Mouse (Mus musculus) midbrain, embryonic 11.5 days (tissue): ENCODE measurements around the gene Olfr15. TPM values are rescaled to one million over a fixed set of nuclear protein-coding genes. Genes with fewer than 3 reads are reported as not detected.

Source experiments
- ATAC-seq: fragments of 200-750 bp; cut with Nextera tagmentation; 2 replicates; pipeline ENCODE4 v1.8.0; 2017; ENCODE audit warnings: moderate TSS enrichment, moderate library complexity; ENCODE audit not compliant: low FRiP score
- DNase-seq: peaks from one replicate; pipeline ENCODE4 v3.0.0; 2015; ENCODE audit warnings: low spot score; ENCODE audit errors: missing footprints
- H3K27ac ChIP-seq: fragments of 300-500 bp; sonication (generic); 2 replicates; pipeline ENCODE4 v1.5.1; 2014; ENCODE audit warnings: low read depth, low read length
- H3K27me3 ChIP-seq: fragments of 300-500 bp; sonication (generic); 2 replicates; pipeline ENCODE4 v1.6.1; 2014; ENCODE audit warnings: mild to moderate bottlenecking, low read length, moderate library complexity, mixed read lengths; ENCODE audit not compliant: control insufficient read depth, insufficient read depth
- H3K36me3 ChIP-seq: fragments of 300-500 bp; sonication (generic); 2 replicates; pipeline ENCODE4 v1.6.1; 2014; ENCODE audit warnings: mild to moderate bottlenecking, low read length, moderate library complexity, mixed read lengths; ENCODE audit not compliant: control insufficient read depth, insufficient read depth
- H3K4me1 ChIP-seq: fragments of 300-500 bp; sonication (generic); 2 replicates; pipeline ENCODE4 v1.6.1; 2014; ENCODE audit warnings: low read length; ENCODE audit not compliant: control insufficient read depth, insufficient read depth
- H3K4me2 ChIP-seq: fragments of 300-500 bp; sonication (generic); 2 replicates; pipeline ENCODE4 v1.6.1; 2014; ENCODE audit warnings: mild to moderate bottlenecking, moderate library complexity
- H3K4me3 ChIP-seq: fragments of 300-500 bp; sonication (generic); 2 replicates; pipeline ENCODE4 v1.5.1; 2014; ENCODE audit warnings: low read depth, low read length
- H3K9ac ChIP-seq: fragments of 300-500 bp; sonication (generic); 2 replicates; pipeline ENCODE4 v1.6.1; 2014; ENCODE audit warnings: low read length
- H3K9me3 ChIP-seq: fragments of 300-500 bp; sonication (generic); 2 replicates; pipeline ENCODE4 v1.6.1; 2016; ENCODE audit warnings: low read length; ENCODE audit not compliant: control insufficient read depth
- WGBS: fragments of 180-500 bp; shearing (Covaris S2); extraction: QIAGEN DNeasy Blood & Tissue Kit; methylation state at CpG from one replicate; pipeline ENCODE4 v1.1.7; 2014; 5-methylcytosine and 5-hydroxymethylcytosine counted together
- polyA plus RNA-seq: library from polyadenylated mRNA; unstranded; fragments of >200 nt; fragmentation: Nextera tagmentation; extraction: Ambion mirVana; gene quantifications from 2 replicates; pipeline ENCODE4 v1.2.1, GENCODE M21; 2014

Olfr15 gene
- polyA plus RNA-seq, 1 experiment from 2014 or later, result not detected

- Histone ChIP-seq H3K27me3 (no peaks in the 10 kb centered on the region), H3K4me2 (no peak overlapping the region), H3K4me1 (no peaks in the 10 kb centered on the region), H3K9me3 (no peaks in the 10 kb centered on the region), H3K4me3 (no peak overlapping the region), H3K9ac (no peak overlapping the region), H3K36me3 (no peaks in the 10 kb centered on the region), H3K27ac (no peak overlapping the region)
- ATAC-seq (no peak), DNase-seq (no peak)
- 44% methylated on average over 11 of the region's 11 CpGs for WGBS
These were observed 23.9 kb downstream of the Olfr15 start for GRCm38 (mm10) chr16:3854437-3855182.

GRCm38 (mm10) chr16:3855776-3856175, 25.1 kb downstream of the Olfr15 start:
- DNase-seq (no peak), ATAC-seq (no peak)
- no peak overlapping the region for H3K9ac ChIP-seq
- H3K27ac ChIP-seq, result no peak overlapping the region
- WGBS, result 95% methylated on average over 1 of the region's 1 CpGs
- no peak overlapping the region for H3K4me2 ChIP-seq
- no peaks in the 10 kb centered on the region for H3K9me3 ChIP-seq
- H3K4me3 ChIP-seq, result no peak overlapping the region
- no peaks in the 10 kb centered on the region for H3K36me3 ChIP-seq
- no peaks in the 10 kb centered on the region for H3K27me3 ChIP-seq
- H3K4me1 ChIP-seq, result no peaks in the 10 kb centered on the region

GRCm38 (mm10) chr16:3859254-3859653, 28.6 kb downstream of the Olfr15 start:
- Histone ChIP-seq H3K27me3 (no peaks in the 10 kb centered on the region), H3K27ac (no peak overlapping the region), H3K9me3 (no peaks in the 10 kb centered on the region), H3K4me2 (no peak overlapping the region), H3K4me3 (no peak overlapping the region), H3K9ac (no peak overlapping the region), H3K4me1 (no peaks in the 10 kb centered on the region), H3K36me3 (no peaks in the 10 kb centered on the region)
- DNase-seq, result no peak
- 95% methylated on average over 4 of the region's 4 CpGs for WGBS
- no peak for ATAC-seq

GRCm38 (mm10) chr16:3871815-3872214, 41.1 kb downstream of the Olfr15 start:
- 1% methylated on average over 16 of the region's 16 CpGs for WGBS
- DNase-seq, result no peak
- ATAC-seq, result peak; percentile 37
- no peaks in the 10 kb centered on the region for H3K9me3 ChIP-seq
- H3K9ac ChIP-seq, result peak overlapping the region; percentile 69
- peaks cover 9% of the 10 kb centered on the region for H3K4me1 ChIP-seq
- no peak overlapping the region for H3K27ac ChIP-seq
- no peaks in the 10 kb centered on the region for H3K27me3 ChIP-seq
- peak overlapping the region; percentile 72 for H3K4me2 ChIP-seq
- no peaks in the 10 kb centered on the region; the same call in 1 of the 2 replicates for H3K36me3 ChIP-seq
- H3K4me3 ChIP-seq, result peak overlapping the region; percentile 59

GRCm38 (mm10) chr16:3872216-3873047, 41.8 kb downstream of the Olfr15 start, which contains the start of gene Naa60:
Gene Naa60 (plus strand): TSS chr16:3872375.
- peak; percentile 99 for ATAC-seq
- peak within 1 kb of the TSS; percentile 59 for H3K4me3 ChIP-seq
- DNase-seq, result peak; percentile 97

GRCm38 (mm10) chr16:3876346-3876745, 45.7 kb downstream of the Olfr15 start:
- peaks cover 9% of the 10 kb centered on the region for H3K4me1 ChIP-seq
- no peaks in the 10 kb centered on the region for H3K9me3 ChIP-seq
- no peaks in the 10 kb centered on the region for H3K27me3 ChIP-seq
- H3K9ac ChIP-seq, result no peak overlapping the region
- 93% methylated on average over 4 of the region's 4 CpGs for WGBS
- no peak overlapping the region for H3K27ac ChIP-seq
- ATAC-seq, result no peak
- H3K4me3 ChIP-seq, result no peak overlapping the region
- H3K36me3 ChIP-seq, result no peaks in the 10 kb centered on the region
- peak; percentile 61 for DNase-seq
- H3K4me2 ChIP-seq, result no peak overlapping the region

More at GRCm38 (mm10) chr16:3872216-3873047, 41.8 kb downstream of the Olfr15 start, which contains the start of gene Naa60:
- H3K4me2 ChIP-seq, result peak within 1 kb of the TSS; percentile 72
- no peaks in the 10 kb centered on the region for H3K27me3 ChIP-seq
- peak within 1 kb of the TSS; percentile 69 for H3K9ac ChIP-seq
- no peaks in the 10 kb centered on the region; the same call in 1 of the 2 replicates for H3K36me3 ChIP-seq
- peaks cover 9% of the 10 kb centered on the region for H3K4me1 ChIP-seq
- WGBS, result 5% methylated on average over 47 of the region's 47 CpGs
- H3K27ac ChIP-seq, result no peak within 1 kb of the TSS
- no peaks in the 10 kb centered on the region for H3K9me3 ChIP-seq

- ATAC-seq (peak; percentile 99), DNase-seq (peak; percentile 99)
- H3K4me1 ChIP-seq, result peaks cover 9% of the 10 kb centered on the region
- under 1% methylated on average over 85 of the region's 88 CpGs for WGBS
- H3K9me3 ChIP-seq, result no peaks in the 10 kb centered on the region
- peak within 1 kb of the TSS; percentile 82 for H3K4me3 ChIP-seq
- H3K36me3 ChIP-seq, result no peaks in the 10 kb centered on the region
- H3K27me3 ChIP-seq, result no peaks in the 10 kb centered on the region
- peak within 1 kb of the TSS; percentile 89 for H3K27ac ChIP-seq
- peak within 1 kb of the TSS; percentile 94 for H3K9ac ChIP-seq
- peak within 1 kb of the TSS; percentile 72 for H3K4me2 ChIP-seq
These were observed 53.8 kb downstream of the Olfr15 start, which contains the start of the genes Zfp597 and Gm20695 for GRCm38 (mm10) chr16:3884201-3885064. Gene Zfp597 (minus strand): TSS chr16:3884561. Gene Gm20695 (plus strand): TSS chr16:3884648.

GRCm38 (mm10) chr16:3885065-3885670, 54.5 kb downstream of the Olfr15 start:
- ATAC-seq, result peak; percentile 8
- peak overlapping the region; percentile 72 for H3K4me2 ChIP-seq
- DNase-seq, result no peak
- peak overlapping the region; percentile 94 for H3K9ac ChIP-seq
- 3% methylated on average over 10 of the region's 10 CpGs for WGBS
- no peaks in the 10 kb centered on the region for H3K9me3 ChIP-seq
- peak overlapping the region; percentile 82 for H3K4me3 ChIP-seq
- peaks cover 9% of the 10 kb centered on the region for H3K4me1 ChIP-seq
- H3K27ac ChIP-seq, result peak overlapping the region; percentile 73; the same call in 1 of the 2 replicates
- no peaks in the 10 kb centered on the region for H3K36me3 ChIP-seq
- no peaks in the 10 kb centered on the region for H3K27me3 ChIP-seq
